Mouse (Mus musculus) Patski (cell line): ENCODE data around the gene Tor4a. TPM values are rescaled to one million over a fixed set of nuclear protein-coding genes. Genes with fewer than 3 reads are reported as not detected.

Experiments used
- ATAC-seq: fragments of 100-300 bp; one replicate; pipeline ENCODE4 v1.8.0; 2021
- CTCF ChIA-PET: fragments of 350-600 bp; sonication (Branson Sonifier 250); formaldehyde crosslinking; loops from one replicate; lab custom pipeline; 2022; ENCODE audit warnings: inconsistent platforms; lab: Charles Lee
- POLR2A ChIA-PET: fragments of 350-600 bp; sonication (Branson Sonifier 250); formaldehyde crosslinking; loops from one replicate; lab custom pipeline; 2022; ENCODE audit warnings: antibody characterized with exemption, inconsistent platforms; lab: Charles Lee
- DNase-seq: peaks from one replicate; pipeline ENCODE4 v3.0.0-alpha.2; 2011; ENCODE audit warnings: low read depth, low spot score
- H3K27me3 ChIP-seq: fragments of 371-371 bp; one replicate; pipeline ENCODE4 v1.5.1; 2021
- CTCF ChIP-seq: fragments of 100-300 bp; IDR thresholded peaks from one replicate; pipeline ENCODE4 v1.5.1; 2021
- in situ Hi-C: fragments of 300-500 bp; cut with MboI; formaldehyde crosslinking; loops from 3 replicates; pipeline ENCODE4 v1.11.1; 2018; ENCODE audit warnings: low pct_unique_long_range_greater_than_20kb, mixed read lengths
- polyA plus RNA-seq: library from polyadenylated mRNA; unstranded; gene quantifications from one replicate; pipeline ENCODE4 v1.2.3, GENCODE M21; 2021

Gene Tor4a
- polyA plus RNA-seq, 1 experiment from 2014 or later: 7.0 TPM

GRCm38 (mm10) chr2:25194486-25195171, 2.1 kb downstream of the Tor4a start:
- DNase-seq: no peak
- no peaks in the 10 kb centered on the region for H3K27me3 ChIP-seq
- POLR2A ChIA-PET: interaction anchor here (1.1 to 1.7 kb wide), 2 partner anchors 31 to 33 kb away, joined by 3 to 4 read pairs; no protein-coding TSS in a partner anchor
- CTCF ChIA-PET: interaction anchor here (1.1 to 2.2 kb wide), 5 partner anchors 9 to 75 kb away, joined by 3 to 25 read pairs (median 6); partner anchors contain the start of gene Tubb4b
- in situ Hi-C loops: no loop called here
- no peak for ATAC-seq
- TF ChIP-seq CTCF: no peak

DNA sequence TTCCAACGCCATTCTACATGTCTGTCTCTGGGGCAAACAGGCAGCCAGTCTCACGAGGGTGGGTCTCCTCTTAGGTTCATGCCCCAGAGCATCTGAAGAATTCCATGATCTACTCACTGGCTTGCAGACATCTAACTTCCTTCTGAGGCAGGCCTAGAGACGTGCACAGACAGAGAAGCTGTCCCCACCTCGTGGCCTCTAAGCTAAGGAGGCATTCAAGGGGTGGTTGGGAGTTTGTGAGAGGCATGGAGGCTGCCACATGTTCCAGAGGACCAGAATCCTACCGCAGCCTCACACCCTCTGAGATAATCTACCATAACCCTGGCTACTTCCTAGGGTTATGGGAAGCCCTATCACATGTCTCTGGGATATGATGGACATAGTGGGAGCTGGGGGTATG, 2.7 kb downstream of the Tor4a start:
- H3K27me3 ChIP-seq: no peaks in the 10 kb centered on the region
- ChIA-PET CTCF (interaction anchor here (1.1 to 2.2 kb wide), 6 partner anchors 10 to 76 kb away, joined by 3 to 25 read pairs (median 5); partner anchors contain the start of genes Nelfb and Tubb4b), POLR2A (interaction anchor here (1.1 to 1.7 kb wide), 2 partner anchors 30 to 34 kb away, joined by 3 to 4 read pairs; no protein-coding TSS in a partner anchor)
- TF ChIP-seq CTCF: no peak
- no peak for ATAC-seq
- in situ Hi-C loops: no loop called here
- DNase-seq: no peak

GRCm38 (mm10) chr2:25193330-25193770, 3.3 kb downstream of the Tor4a start:
- peak; percentile 70 for ATAC-seq

GRCm38 (mm10) chr2:25187841-25188240, 8.8 kb downstream of the Tor4a start:
- in situ Hi-C loops: no loop called here
- ChIA-PET POLR2A (no interaction called here), CTCF (interaction anchor here (1.1 to 1.5 kb wide), 2 partner anchors 9 to 41 kb away, joined by 3 to 5 read pairs; no protein-coding TSS in a partner anchor)
- DNase-seq: no peak
- TF ChIP-seq CTCF: no peak
- peaks cover 6% of the 10 kb centered on the region for H3K27me3 ChIP-seq
- ATAC-seq: no peak

More at GRCm38 (mm10) chr2:25193330-25193770, 3.3 kb downstream of the Tor4a start:
- TF ChIP-seq CTCF: no peak
- in situ Hi-C loops: no loop called here
- no peaks in the 10 kb centered on the region for H3K27me3 ChIP-seq
- DNase-seq: no peak
- POLR2A ChIA-PET: no interaction called here
- CTCF ChIA-PET: interaction anchor here (1.1 to 2.2 kb wide), 6 partner anchors 10 to 77 kb away, joined by 3 to 25 read pairs (median 6); partner anchors contain the start of gene Nelfb

DNA sequence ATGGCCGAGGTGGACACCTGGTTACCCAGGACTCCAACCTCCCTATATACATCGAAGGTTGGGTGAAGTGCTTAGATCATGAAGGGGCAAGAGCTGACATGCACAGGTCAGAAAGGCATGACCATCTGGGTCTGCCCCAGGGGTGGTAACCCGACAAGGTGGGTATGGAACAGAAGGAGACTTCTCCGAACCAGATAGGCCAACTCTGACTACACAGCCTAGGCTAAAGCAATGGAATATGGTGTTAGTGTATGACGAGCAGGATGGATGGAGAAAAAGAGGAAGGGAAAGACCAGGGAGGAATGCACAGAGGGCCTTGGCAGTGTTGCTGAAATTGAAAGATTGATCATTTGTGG, 10.1 kb downstream of the Tor4a start:
- CTCF ChIA-PET: no interaction called here
- in situ Hi-C loops: no loop called here
- POLR2A ChIA-PET: no interaction called here
- no peak for DNase-seq
- no peak for TF ChIP-seq CTCF
- peaks cover 19% of the 10 kb centered on the region for H3K27me3 ChIP-seq
- no peak for ATAC-seq

- peaks cover 25% of the 10 kb centered on the region for H3K27me3 ChIP-seq
- no peak for DNase-seq
- POLR2A ChIA-PET: no interaction called here
- CTCF ChIA-PET: no interaction called here
- TF ChIP-seq CTCF: no peak
- no peak for ATAC-seq
- in situ Hi-C loops: no loop called here
Measured at GRCm38 (mm10) chr2:25185625-25186574, 10.8 kb downstream of the Tor4a start.

DNA sequence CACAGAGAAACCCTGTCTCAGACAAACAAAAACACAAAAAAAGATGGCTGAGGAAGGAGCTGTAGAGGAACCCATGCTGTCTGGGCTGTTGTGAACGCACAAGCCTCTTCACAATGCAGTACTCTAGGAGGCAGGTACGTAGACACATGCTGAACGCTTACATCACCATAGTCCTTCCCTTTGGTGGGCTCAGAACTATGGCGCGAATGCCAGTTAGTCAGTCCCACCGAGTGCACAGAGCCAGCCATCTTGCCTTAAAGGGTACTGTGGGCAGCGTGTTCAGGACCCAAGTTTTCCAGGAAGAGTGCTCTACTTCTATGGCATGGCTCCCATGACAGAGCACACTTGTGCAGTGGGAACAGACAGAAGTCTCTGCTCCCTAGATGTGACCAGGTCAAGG, 12.2 kb downstream of the Tor4a start:
- DNase-seq (no peak), ATAC-seq (no peak)
- no peak for TF ChIP-seq CTCF
- ChIA-PET CTCF (no interaction called here), POLR2A (no interaction called here)
- in situ Hi-C loops: no loop called here
- peaks cover 37% of the 10 kb centered on the region for H3K27me3 ChIP-seq

DNA sequence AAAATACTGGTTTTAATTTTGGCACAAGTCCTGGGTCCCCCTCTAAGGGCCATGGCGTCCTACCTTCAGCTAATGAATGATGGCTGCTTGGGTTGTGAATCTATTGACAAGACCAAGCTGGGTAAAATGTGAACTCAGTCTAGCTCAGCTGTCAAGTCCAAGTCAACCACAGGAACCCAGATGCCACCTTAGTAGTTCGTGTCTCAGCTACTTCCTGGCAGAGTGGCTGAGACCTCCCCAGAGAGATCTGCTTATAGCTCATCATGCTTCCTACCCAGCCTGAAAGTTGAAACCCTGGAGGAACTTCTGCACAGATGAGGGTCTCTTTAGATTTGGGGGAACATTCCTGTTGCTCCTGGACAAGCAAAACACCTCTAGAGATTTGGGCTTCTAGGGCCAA, 13.3 kb downstream of the Tor4a start:
- in situ Hi-C loops: no loop called here
- H3K27me3 ChIP-seq: peaks cover 42% of the 10 kb centered on the region
- ChIA-PET POLR2A (no interaction called here), CTCF (interaction anchor here (1.0 kb wide), 1 partner anchor 45 kb away, joined by 3 read pairs; no protein-coding TSS in a partner anchor)
- ATAC-seq (no peak), DNase-seq (no peak)
- no peak for TF ChIP-seq CTCF

DNA sequence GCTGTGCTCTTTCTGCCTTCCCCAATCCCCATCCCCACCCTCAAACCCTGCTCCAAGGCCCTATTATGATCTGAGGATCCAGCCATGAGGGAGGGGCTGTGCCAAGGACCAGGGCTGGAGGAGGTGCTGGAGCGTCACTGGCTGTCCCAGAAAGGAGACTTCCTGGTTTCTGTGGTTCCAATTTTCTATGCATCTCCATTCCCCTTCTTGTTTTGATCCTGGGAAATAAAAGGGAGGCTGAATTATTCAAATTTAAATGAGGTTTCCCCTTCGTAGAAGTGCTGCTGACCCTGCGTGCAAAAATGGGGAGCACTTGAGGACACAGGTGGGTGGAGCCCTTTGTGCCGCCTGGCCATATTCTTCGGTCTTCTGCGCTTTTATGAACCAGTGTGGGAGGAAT, 14.0 kb downstream of the Tor4a start:
- ChIA-PET POLR2A (no interaction called here), CTCF (no interaction called here)
- no peak for TF ChIP-seq CTCF
- ATAC-seq: no peak
- in situ Hi-C loops: no loop called here
- H3K27me3 ChIP-seq: peaks cover 42% of the 10 kb centered on the region
- no peak for DNase-seq

- CTCF ChIA-PET: no interaction called here
- POLR2A ChIA-PET: no interaction called here
- H3K27me3 ChIP-seq: peaks cover 42% of the 10 kb centered on the region
- DNase-seq (no peak), ATAC-seq (no peak)
- TF ChIP-seq CTCF: no peak
- in situ Hi-C loops: no loop called here
Measured at GRCm38 (mm10) chr2:25181891-25182397, 14.7 kb downstream of the Tor4a start.
